Mouse (Mus musculus) liver, embryonic 14.5 days (tissue): ENCODE results near the gene Pnpla7.

ENCODE experiments used
- CTCF ChIP-seq: IDR thresholded peaks from 2 replicates; pipeline ENCODE4 v1.5.1; 2016; ENCODE audit warnings: antibody characterized with exemption, low read depth, control low read depth
- EP300 ChIP-seq: IDR thresholded peaks from 2 replicates; pipeline ENCODE4 v1.6.1; 2016; ENCODE audit warnings: antibody characterized with exemption, low read depth

- TF ChIP-seq CTCF: no peak
- TF ChIP-seq EP300: peak; percentile 49; the same call in 1 of the 2 replicates
Observed at GRCm38 (mm10) chr2:25064285-25064684, 88.5 kb downstream of the Pnpla7 start.
